Mouse (Mus musculus) neural tube, embryonic 13.5 days (tissue): ENCODE results near the gene Ferd3l. TPM values are rescaled to one million over a fixed set of nuclear protein-coding genes. Genes with fewer than 3 reads are reported as not detected.

Source experiments
- ATAC-seq: fragments of 200-750 bp; cut with Nextera tagmentation; 2 replicates; pipeline ENCODE4 v1.8.0; 2017; ENCODE audit warnings: low read depth, mild to moderate bottlenecking, moderate TSS enrichment, moderate library complexity
- H3K27ac ChIP-seq: fragments of 300-500 bp; sonication (generic); replicated peaks from 2 replicates; pipeline ENCODE4 v1.5.1; 2015; ENCODE audit warnings: moderate library complexity, mild to moderate bottlenecking, inconsistent platforms
- H3K27me3 ChIP-seq: fragments of 300-500 bp; sonication (generic); 2 replicates; pipeline ENCODE4 v1.6.1; 2015; ENCODE audit warnings: mild to moderate bottlenecking, inconsistent platforms
- H3K36me3 ChIP-seq: fragments of 300-500 bp; sonication (generic); 2 replicates; pipeline ENCODE4 v1.6.1; 2015; ENCODE audit warnings: mild to moderate bottlenecking, inconsistent platforms
- H3K4me1 ChIP-seq: fragments of 300-500 bp; sonication (generic); replicated peaks from 2 replicates; pipeline ENCODE4 v1.6.1; 2015; ENCODE audit warnings: inconsistent platforms
- H3K4me2 ChIP-seq: fragments of 300-500 bp; sonication (generic); 2 replicates; pipeline ENCODE4 v1.6.1; 2015; ENCODE audit warnings: inconsistent platforms, mild to moderate bottlenecking, moderate library complexity
- H3K4me3 ChIP-seq: fragments of 300-500 bp; sonication (generic); 2 replicates; pipeline ENCODE4 v1.5.1; 2015; ENCODE audit warnings: mild to moderate bottlenecking, inconsistent platforms
- H3K9ac ChIP-seq: fragments of 300-500 bp; sonication (generic); 2 replicates; pipeline ENCODE4 v1.6.1; 2015; ENCODE audit warnings: moderate library complexity, mild to moderate bottlenecking, inconsistent platforms
- H3K9me3 ChIP-seq: fragments of 300-500 bp; sonication (generic); 2 replicates; pipeline ENCODE4 v1.6.1; 2016; ENCODE audit warnings: inconsistent platforms
- WGBS: fragments of 180-500 bp; shearing (Covaris S2); methylation state at CpG from one replicate; pipeline ENCODE4 v1.1.7; 2015; 5-methylcytosine and 5-hydroxymethylcytosine counted together
- polyA plus RNA-seq: library from polyadenylated mRNA; unstranded; fragments of >200 nt; fragmentation: Nextera tagmentation; extraction: Ambion mirVana; gene quantifications from 2 replicates; pipeline ENCODE4 v1.2.1, GENCODE M21; 2015

Ferd3l gene
- polyA plus RNA-seq, 1 experiment from 2014 or later = 1.0 TPM

DNA sequence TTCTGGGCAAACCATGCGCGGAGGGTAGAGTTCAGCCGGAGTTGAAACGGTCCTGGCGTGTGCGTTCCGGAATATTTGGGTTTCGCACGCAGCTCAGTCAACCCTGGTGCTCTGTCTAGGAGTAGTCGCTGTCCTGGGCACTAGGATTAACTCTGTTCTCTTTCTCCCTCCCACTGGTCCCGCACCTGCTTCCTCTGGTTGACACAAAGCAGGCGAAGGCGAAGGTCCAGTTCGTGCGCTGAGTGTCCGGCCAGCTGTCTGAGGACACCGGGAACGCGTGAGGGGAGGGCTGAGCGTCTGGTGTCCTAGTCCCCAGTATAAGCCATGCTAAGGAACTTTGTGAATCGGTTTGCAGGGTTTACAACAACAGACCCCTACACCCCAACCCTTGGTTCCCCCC, 39.3 kb downstream of the Ferd3l start:
- Histone ChIP-seq H3K4me1 (peaks cover 25% of the 10 kb centered on the region), H3K4me2 (peak overlapping the region; percentile 37), H3K27me3 (peaks cover 97% of the 10 kb centered on the region), H3K27ac (no peak overlapping the region), H3K36me3 (no peaks in the 10 kb centered on the region), H3K9me3 (no peaks in the 10 kb centered on the region), H3K4me3 (peak overlapping the region; percentile 10), H3K9ac (no peak overlapping the region)
- WGBS = under 1% methylated on average over 21 of the region's 21 CpGs
- ATAC-seq = peak; percentile 64; the same call in 1 of the 2 replicates

DNA sequence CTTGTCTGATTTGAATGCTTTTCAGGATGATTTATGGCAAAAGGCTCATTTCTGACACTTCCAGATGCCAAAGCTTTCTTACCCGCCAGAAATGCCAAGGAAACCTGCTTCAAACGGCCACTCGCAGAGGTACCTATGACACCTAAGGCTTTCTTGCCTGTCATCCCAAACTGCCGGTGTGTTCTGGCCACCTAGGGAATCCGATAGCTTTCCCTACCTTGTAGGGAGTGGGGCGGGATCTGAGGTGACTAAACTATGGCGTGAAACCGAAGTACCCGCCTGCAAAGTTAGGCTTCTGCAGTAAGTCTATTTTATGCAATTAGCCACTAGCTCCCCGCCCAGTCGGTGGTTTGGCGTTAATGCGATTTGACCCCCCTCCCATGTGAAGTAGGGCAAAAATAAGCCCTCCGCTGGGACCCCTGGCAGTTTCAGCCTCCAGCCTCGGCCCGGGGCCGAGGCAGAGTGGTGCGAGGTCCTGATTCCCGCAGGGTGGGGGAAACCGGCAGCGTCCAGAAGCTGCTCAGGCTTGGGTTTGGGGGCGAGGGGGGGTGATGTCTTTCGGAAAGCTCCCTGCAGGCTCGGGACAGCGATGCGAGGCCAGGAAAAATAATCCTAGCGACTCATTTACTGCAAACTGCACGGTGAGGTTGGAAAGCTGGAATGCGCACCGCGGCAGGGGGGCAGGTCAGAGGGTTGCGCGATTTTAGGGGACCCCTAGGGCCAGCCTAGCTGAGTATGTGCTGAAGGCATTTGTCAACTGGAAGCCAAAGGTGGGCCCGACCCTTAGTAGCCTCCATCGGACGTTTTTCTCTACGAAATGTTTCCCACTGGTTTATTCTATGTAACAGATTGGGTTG, 40.0 kb downstream of the Ferd3l start:
- H3K9me3 ChIP-seq = no peaks in the 10 kb centered on the region
- H3K36me3 ChIP-seq = no peaks in the 10 kb centered on the region
- 1% methylated on average over 37 of the region's 37 CpGs for WGBS
- H3K9ac ChIP-seq = no peak overlapping the region
- H3K27ac ChIP-seq = no peak overlapping the region
- H3K4me3 ChIP-seq = peak overlapping the region; percentile 3; the same call in 1 of the 2 replicates
- ATAC-seq = peak; percentile 46; the same call in 1 of the 2 replicates
- peaks cover 97% of the 10 kb centered on the region for H3K27me3 ChIP-seq
- peak overlapping the region; percentile 37 for H3K4me2 ChIP-seq
- peaks cover 24% of the 10 kb centered on the region for H3K4me1 ChIP-seq

DNA sequence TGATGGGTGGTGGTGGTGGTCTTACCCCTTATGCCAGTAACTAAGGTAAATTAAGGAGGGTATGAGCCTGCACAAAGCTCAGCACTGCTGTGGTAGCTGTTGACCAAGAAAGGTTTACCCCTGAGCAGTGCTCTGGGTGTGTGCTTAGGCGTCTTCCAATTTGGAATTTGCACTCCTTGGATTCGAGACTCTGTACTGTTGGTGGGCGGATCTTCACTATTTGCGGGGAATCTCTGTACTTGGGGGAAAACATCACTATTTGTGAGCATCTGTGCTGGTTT, 40.6 kb downstream of the Ferd3l start:
- 5% methylated on average over 4 of the region's 4 CpGs for WGBS
- Histone ChIP-seq H3K9me3 (no peaks in the 10 kb centered on the region), H3K27ac (no peak overlapping the region), H3K4me1 (peaks cover 24% of the 10 kb centered on the region), H3K4me3 (no peak overlapping the region), H3K36me3 (no peaks in the 10 kb centered on the region), H3K4me2 (no peak overlapping the region), H3K27me3 (peaks cover 97% of the 10 kb centered on the region), H3K9ac (no peak overlapping the region)
- no peak for ATAC-seq

Other genes starting within 250 kb of the Ferd3l start
- 3.2 and 5.2 TPM in 2 replicates for gene Twist1, start 29.2 kb downstream of the Ferd3l start, polyA plus RNA-seq